Mouse (Mus musculus) ovary, postnatal 36 days (tissue): ENCODE measurements around the gene Iars.
"Not testable (repeated sequence)": the region's sequence is repeated elsewhere in the genome, so short reads cannot be mapped to it uniquely, and the experiment has no call there.

Experiments
- DNase-seq: peaks from one replicate; pipeline ENCODE4 v3.0.0; 2022; ENCODE audit warnings: low spot score, mixed read lengths

Gene Iars

DNA sequence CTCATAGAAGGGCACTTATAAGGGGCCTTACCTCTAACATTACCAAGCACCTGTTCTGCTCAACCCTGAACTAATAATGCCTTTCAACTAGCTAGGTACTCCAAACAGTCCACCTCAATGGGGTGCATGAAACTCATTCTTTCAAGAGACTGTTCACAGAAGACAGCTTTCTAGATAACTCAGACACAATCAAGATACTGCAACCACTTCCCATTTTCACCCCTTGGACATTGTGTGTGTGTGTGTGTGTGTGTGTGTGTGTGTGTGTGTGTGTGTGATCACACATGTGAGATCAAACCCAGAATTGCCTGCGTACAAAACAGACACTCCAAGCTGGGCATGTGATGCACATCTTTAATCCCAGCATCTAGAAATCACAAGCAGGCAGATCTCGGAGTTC is 56.1 kb downstream of the Iars start:
- DNase-seq = no peak

DNA sequence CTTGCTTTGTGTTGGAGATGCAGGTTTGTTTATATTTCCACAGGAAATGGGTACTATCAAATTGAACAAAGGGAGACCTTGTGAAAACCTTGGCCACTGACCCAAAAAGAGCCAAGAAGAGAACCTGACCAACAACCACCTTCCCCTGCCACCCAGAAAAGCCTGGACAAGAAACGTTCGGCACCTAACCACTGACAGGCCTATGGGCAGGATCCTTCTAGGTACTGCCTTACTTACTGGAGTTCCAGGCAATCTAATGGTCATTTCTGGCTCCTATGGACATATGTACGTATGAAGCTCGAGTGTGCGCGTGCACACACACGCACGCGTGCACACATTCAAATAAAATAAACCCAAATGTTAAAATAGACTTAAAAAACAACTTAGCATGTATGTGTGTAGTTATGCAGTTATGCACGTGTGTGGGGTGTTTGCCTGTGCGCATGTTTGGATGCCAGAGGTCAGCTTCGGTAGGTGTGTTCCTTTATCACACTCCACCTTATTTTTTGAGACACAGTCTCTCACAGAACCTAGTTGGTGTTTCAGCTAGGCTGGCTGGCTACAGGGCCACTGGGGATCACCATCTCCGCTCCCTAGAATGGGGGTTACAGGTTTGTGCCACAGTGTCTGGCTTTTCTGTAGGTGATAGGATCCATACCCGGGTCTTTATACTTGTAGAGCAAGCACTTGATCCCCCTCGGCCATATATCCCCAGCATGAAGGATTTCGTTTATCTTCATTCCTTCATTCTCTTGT is 59.6 kb downstream of the Iars start:
- no peak for DNase-seq

DNA sequence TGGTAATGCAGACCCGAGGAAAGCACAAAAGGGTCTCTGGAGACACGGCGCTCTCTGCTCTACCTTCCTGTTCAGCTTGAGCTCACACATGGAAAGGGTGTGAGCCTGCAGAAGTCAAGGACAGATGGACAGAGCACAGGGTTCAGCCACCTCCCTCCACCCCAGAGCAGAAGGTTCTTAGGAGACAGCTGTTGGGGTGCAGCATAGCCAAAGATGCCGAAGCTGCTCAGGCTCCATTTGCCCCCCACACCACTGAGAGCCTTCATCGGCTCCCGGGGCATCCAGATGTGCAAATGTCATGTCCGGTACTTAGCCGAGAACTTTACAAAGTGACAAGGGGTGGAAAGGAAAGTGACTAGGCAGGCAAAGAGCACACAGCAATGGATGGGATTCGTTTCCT is 74.7 kb downstream of the Iars start:
- no peak for DNase-seq

DNA sequence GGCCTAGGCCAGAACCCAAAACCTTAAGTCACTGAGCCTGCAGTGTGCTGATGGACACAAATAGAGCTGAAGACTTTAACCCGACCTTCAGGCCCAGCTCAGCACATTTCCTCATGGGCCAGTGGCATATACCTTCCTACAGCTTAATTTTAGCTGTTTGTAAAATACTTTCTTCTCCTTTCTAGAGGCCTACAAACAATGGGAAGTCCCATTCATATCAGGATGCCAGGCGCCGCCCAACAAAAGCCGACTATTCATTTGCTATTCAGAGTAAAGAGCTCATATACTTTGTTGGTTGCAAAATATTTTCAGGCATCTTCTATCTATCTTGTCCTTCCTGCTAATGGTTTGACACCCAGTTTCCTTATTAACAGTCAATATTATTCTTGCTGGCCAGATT is 76.1 kb downstream of the Iars start:
- DNase-seq = no peak

DNA sequence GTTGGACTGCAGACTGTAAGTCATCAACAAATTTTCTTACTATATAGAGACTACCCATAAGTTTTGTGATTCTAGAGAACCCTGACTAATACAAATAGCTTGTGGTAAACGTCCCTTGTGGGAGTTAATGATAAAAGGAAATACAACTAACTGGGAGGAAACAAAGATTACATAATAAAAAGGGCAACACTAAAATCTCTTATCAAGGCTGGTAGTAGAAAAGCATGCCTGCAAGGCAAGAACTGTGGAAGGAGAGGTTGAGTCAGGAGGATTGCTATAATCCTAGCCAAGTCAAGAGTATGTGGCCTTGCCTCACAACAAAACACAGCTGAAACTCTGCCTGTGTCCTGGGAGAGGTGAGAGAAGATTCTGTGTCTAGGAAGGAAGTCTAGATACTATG is 78.8 kb downstream of the Iars start:
- DNase-seq = no peak

DNA sequence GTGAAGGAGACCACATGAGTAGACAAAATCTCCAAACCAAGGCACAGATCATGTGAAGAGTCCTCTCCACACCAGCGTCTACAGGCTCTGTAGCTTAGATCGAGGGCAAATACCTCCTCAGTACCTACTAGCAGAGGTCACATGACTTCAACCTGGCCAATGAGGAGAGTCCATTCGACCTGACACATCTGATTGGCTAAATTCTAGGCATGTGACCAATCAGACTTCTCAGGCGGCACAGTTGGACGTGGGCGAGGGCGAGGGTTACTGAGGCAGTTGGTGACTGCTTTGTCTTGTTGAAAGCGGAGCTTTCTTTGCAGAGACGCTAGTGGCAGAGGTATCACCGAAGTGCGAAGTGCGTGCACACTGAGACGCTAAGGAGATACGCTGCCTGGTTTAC is 80.3 kb downstream of the Iars start:
- DNase-seq = no peak

DNA sequence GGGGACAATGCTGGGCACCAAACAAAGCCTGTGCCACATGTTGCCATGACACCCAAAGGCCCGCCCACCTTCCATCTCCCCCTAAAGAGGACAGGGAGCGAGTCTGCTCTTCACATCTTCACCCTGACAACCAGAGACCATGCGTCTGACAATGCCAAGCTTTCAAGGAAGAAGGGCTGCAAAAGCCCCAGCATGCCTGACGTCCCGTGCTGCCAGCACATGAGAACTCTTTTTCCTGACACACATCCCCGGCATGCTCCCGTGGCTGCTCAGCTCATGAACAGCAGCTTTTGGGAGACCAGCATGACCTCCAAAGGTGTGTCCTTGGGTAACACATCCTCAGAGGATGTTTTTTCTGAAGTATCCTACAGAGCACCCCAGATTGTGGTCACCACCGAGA is 83.4 kb downstream of the Iars start:
- no peak for DNase-seq

DNA sequence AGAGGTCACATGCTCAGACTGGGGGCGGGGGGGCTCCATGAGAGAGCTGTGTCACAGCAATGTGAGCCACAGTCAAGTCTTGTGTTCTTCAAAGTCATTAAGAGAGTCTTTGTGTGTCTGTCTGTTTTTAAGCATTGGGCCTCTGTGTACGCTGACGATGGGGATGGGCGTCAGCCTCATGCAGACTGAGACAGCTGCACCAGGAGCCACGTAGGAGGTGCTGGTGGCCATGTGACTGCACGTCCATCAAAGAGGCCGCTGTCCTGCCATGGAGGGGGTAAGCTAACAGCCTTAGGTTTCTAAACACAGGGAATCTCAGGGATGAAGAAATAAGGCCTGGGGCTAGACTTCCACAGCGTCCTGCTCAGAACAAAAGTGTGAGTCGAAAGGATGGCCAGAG is 84.4 kb downstream of the Iars start:
- DNase-seq = no peak

DNA sequence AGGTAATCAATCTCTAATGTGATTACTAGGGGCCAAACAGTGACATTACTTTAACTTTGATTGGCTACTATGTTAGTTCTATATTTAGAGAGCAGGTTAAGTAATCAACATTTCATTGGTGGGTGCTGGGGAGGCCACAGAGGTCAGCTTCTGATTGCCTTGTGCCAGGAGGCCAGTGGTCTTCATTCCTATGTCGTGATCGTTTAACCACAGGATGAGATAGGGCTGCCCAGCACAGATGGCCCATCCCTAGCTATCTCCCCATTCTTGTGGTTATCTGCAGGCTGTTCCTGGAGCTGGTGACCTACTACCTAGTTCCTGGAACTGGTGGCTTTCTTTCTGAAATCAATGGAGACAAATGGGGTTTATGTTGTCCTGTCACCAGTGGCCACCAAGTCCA is 86.1 kb downstream of the Iars start:
- DNase-seq = no peak

DNA sequence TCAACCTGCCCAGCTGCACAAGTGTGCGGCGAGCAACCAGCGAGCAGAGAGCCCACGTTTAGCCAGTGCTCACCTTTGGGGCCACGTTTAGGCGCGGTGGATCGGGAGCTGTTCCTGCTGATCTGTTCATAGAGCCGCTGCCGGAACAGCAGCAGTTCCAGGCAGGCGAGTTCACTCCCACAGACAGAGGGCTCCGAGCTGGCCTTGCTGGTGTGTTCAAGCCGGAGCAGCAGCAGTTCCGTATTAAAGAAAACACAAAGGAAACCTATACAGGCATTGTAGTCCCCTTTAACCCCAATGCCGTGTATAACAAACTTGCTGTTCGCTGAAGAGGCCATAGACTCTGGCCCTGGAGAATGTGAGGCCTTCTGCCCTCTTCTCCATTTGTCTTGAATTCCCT is 87.2 kb downstream of the Iars start:
- DNase-seq = no peak

DNA sequence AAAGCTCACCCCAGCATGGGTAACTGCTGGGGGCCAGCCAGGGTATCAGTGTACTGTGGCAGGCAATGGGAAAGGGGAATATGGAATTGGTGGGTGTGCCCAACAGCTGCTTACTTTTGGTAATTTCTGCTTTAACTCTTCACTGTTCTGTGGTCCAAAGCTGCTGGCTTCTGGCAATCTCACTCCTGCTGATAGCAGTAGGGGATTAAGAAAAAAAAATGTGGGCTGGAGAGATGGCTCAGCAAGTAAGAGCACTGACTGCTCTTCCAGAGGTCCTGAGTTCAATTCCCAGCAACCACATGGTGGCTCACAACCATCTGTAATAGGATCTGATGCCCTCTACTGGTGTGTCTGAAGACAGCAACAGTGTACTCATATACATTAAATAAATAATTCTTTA is 89.6 kb downstream of the Iars start:
- not testable (repeated sequence) for DNase-seq
